Mouse (Mus musculus) heart, embryonic 15.5 days (tissue): Measurements from ENCODE around the gene Des. TPM values are rescaled to one million over a fixed set of nuclear protein-coding genes. Genes with fewer than 3 reads are reported as not detected.

Experiments used
- ATAC-seq: fragments of 200-750 bp; cut with Nextera tagmentation; replicated peaks from 2 replicates; pipeline ENCODE4 v1.8.0; 2017; ENCODE audit warnings: low read depth, moderate TSS enrichment; ENCODE audit not compliant: insufficient number of reproducible peaks, insufficient read depth, low FRiP score
- H3K27ac ChIP-seq: fragments of 300-500 bp; sonication (generic); 2 replicates; pipeline ENCODE4 v1.5.1; 2015; ENCODE audit warnings: mild to moderate bottlenecking, inconsistent platforms
- H3K27me3 ChIP-seq: fragments of 300-500 bp; sonication (generic); 2 replicates; pipeline ENCODE4 v1.6.1; 2015; ENCODE audit warnings: inconsistent platforms
- H3K36me3 ChIP-seq: fragments of 300-500 bp; sonication (generic); 2 replicates; pipeline ENCODE4 v1.6.1; 2015; ENCODE audit warnings: mild to moderate bottlenecking, inconsistent platforms
- H3K4me1 ChIP-seq: fragments of 300-500 bp; sonication (generic); replicated peaks from 2 replicates; pipeline ENCODE4 v1.6.1; 2015; ENCODE audit warnings: inconsistent platforms
- H3K4me2 ChIP-seq: fragments of 300-500 bp; sonication (generic); 2 replicates; pipeline ENCODE4 v1.6.1; 2015; ENCODE audit warnings: inconsistent platforms, mild to moderate bottlenecking, moderate library complexity
- H3K4me3 ChIP-seq: fragments of 300-500 bp; sonication (generic); 2 replicates; pipeline ENCODE4 v1.5.1; 2015; ENCODE audit warnings: mild to moderate bottlenecking, inconsistent platforms
- H3K9ac ChIP-seq: fragments of 300-500 bp; sonication (generic); 2 replicates; pipeline ENCODE4 v1.6.1; 2015; ENCODE audit warnings: mild to moderate bottlenecking, inconsistent platforms
- H3K9me3 ChIP-seq: fragments of 300-500 bp; sonication (generic); replicated peaks from 2 replicates; pipeline ENCODE4 v1.6.1; 2016; ENCODE audit warnings: inconsistent platforms
- WGBS: fragments of 180-500 bp; shearing (Covaris S2); methylation state at CpG from one replicate; pipeline ENCODE4 v1.1.7; 2015; ENCODE audit warnings: mixed read lengths; 5-methylcytosine and 5-hydroxymethylcytosine counted together
- polyA plus RNA-seq: library from polyadenylated mRNA; unstranded; fragments of >200 nt; fragmentation: Nextera tagmentation; extraction: Ambion mirVana; gene quantifications from 2 replicates; pipeline ENCODE4 v1.2.1, GENCODE M21; 2015

Des gene
- polyA plus RNA-seq, 1 experiment from 2014 or later: 419 TPM

- no peak overlapping the region for H3K4me2 ChIP-seq
- H3K9ac ChIP-seq: no peak overlapping the region
- WGBS: 32% methylated on average over 4 of the region's 4 CpGs
- H3K27ac ChIP-seq: no peak overlapping the region
- peaks cover 40% of the 10 kb centered on the region for H3K27me3 ChIP-seq
- H3K4me3 ChIP-seq: no peak overlapping the region
- no peaks in the 10 kb centered on the region for H3K9me3 ChIP-seq
- no peak for ATAC-seq
- peaks cover 76% of the 10 kb centered on the region for H3K4me1 ChIP-seq
- H3K36me3 ChIP-seq: peaks cover 12% of the 10 kb centered on the region; the same call in 1 of the 2 replicates
Observed at GRCm38 (mm10) chr1:75386149-75386548, 26.0 kb downstream of the Des start.

GRCm38 (mm10) chr1:75387469-75387928, 27.4 kb downstream of the Des start:
- Histone ChIP-seq H3K27me3 (peaks cover 37% of the 10 kb centered on the region), H3K36me3 (peaks cover 18% of the 10 kb centered on the region; the same call in 1 of the 2 replicates), H3K4me1 (peaks cover 73% of the 10 kb centered on the region), H3K27ac (no peak overlapping the region), H3K4me2 (peak overlapping the region; percentile 48), H3K4me3 (peak overlapping the region; percentile 24; the same call in 1 of the 2 replicates), H3K9ac (peak overlapping the region; percentile 39), H3K9me3 (no peaks in the 10 kb centered on the region)
- 29% methylated on average over 7 of the region's 7 CpGs for WGBS
- no peak for ATAC-seq

- WGBS: 17% methylated on average over 92 of the region's 94 CpGs
- H3K27ac ChIP-seq: no peak overlapping the region
- H3K36me3 ChIP-seq: peaks cover 18% of the 10 kb centered on the region; the same call in 1 of the 2 replicates
- H3K4me2 ChIP-seq: peak overlapping the region; percentile 48
- H3K27me3 ChIP-seq: peaks cover 37% of the 10 kb centered on the region
- H3K4me1 ChIP-seq: peaks cover 73% of the 10 kb centered on the region
- no peak for ATAC-seq
- peak overlapping the region; percentile 24 for H3K4me3 ChIP-seq
- H3K9ac ChIP-seq: peak overlapping the region; percentile 39
- no peaks in the 10 kb centered on the region for H3K9me3 ChIP-seq
Observed at GRCm38 (mm10) chr1:75387929-75388897, 28.1 kb downstream of the Des start.

GRCm38 (mm10) chr1:75388898-75389515, 28.9 kb downstream of the Des start:
- Histone ChIP-seq H3K4me1 (peaks cover 75% of the 10 kb centered on the region), H3K4me2 (peak overlapping the region; percentile 48)

DNA sequence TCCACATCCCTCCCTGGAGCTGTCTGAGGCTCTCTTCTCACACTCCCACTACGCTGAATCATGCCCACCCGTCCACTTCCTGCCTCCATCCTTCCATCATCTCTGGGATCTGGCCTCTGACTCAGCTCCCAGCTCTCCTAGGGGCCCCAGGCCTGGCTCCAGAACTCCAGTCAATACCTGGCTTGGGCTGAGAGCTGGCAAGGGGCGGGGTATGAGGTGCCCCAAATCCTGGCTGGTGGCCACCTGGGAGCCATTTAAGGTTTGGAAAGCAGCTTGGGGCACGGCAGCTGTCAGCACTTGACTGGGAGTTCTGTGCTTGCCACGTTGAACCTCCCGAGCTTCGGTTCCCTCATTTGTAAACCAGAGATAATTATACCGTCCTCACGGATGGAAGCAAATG, 33.0 kb downstream of the Des start:
- Histone ChIP-seq H3K9ac (0 out of 2 replicates have a peak overlapping the region, but pooled peaks have one; percentile 13), H3K9me3 (no peaks in the 10 kb centered on the region), H3K36me3 (peaks cover 24% of the 10 kb centered on the region; the same call in 1 of the 2 replicates), H3K4me1 (peaks cover 48% of the 10 kb centered on the region), H3K27me3 (peaks cover 17% of the 10 kb centered on the region; the same call in 1 of the 2 replicates), H3K4me3 (no peak overlapping the region), H3K4me2 (peak overlapping the region; percentile 24), H3K27ac (peak overlapping the region; percentile 96)
- 24% methylated on average over 9 of the region's 9 CpGs for WGBS
- ATAC-seq: peak; percentile 84

More at GRCm38 (mm10) chr1:75388898-75389515, 28.9 kb downstream of the Des start:
- H3K27me3 ChIP-seq: peaks cover 33% of the 10 kb centered on the region
- no peak overlapping the region for H3K4me3 ChIP-seq
- H3K9me3 ChIP-seq: no peaks in the 10 kb centered on the region
- H3K36me3 ChIP-seq: peaks cover 15% of the 10 kb centered on the region; the same call in 1 of the 2 replicates
- no peak overlapping the region for H3K27ac ChIP-seq
- no peak for ATAC-seq
- H3K9ac ChIP-seq: peak overlapping the region; percentile 39; the same call in 1 of the 2 replicates
- WGBS: 50% methylated on average over 23 of the region's 23 CpGs

GRCm38 (mm10) chr1:75393846-75394245, 33.7 kb downstream of the Des start:
- H3K4me1 ChIP-seq: peaks cover 48% of the 10 kb centered on the region
- H3K27me3 ChIP-seq: peaks cover 10% of the 10 kb centered on the region; the same call in 1 of the 2 replicates
- peak overlapping the region; percentile 96 for H3K27ac ChIP-seq
- peak overlapping the region; percentile 47 for H3K9ac ChIP-seq
- peaks cover 24% of the 10 kb centered on the region; the same call in 1 of the 2 replicates for H3K36me3 ChIP-seq
- ATAC-seq: no peak
- no peaks in the 10 kb centered on the region for H3K9me3 ChIP-seq
- no peak overlapping the region for H3K4me3 ChIP-seq
- 91% methylated on average over 3 of the region's 3 CpGs for WGBS
- peak overlapping the region; percentile 24 for H3K4me2 ChIP-seq

GRCm38 (mm10) chr1:75398761-75399402, 38.8 kb downstream of the Des start:
- H3K4me3 ChIP-seq: 0 out of 2 replicates have a peak overlapping the region, but pooled peaks have one; percentile 50
- no peaks in the 10 kb centered on the region for H3K9me3 ChIP-seq
- H3K27me3 ChIP-seq: no peaks in the 10 kb centered on the region
- H3K4me1 ChIP-seq: peaks cover 69% of the 10 kb centered on the region
- peak overlapping the region; percentile 63 for H3K4me2 ChIP-seq
- 7% methylated on average over 9 of the region's 9 CpGs for WGBS
- peak overlapping the region; percentile 68 for H3K9ac ChIP-seq
- peaks cover 28% of the 10 kb centered on the region; the same call in 1 of the 2 replicates for H3K36me3 ChIP-seq
- H3K27ac ChIP-seq: peak overlapping the region; percentile 100
- peak; percentile 76 for ATAC-seq

DNA sequence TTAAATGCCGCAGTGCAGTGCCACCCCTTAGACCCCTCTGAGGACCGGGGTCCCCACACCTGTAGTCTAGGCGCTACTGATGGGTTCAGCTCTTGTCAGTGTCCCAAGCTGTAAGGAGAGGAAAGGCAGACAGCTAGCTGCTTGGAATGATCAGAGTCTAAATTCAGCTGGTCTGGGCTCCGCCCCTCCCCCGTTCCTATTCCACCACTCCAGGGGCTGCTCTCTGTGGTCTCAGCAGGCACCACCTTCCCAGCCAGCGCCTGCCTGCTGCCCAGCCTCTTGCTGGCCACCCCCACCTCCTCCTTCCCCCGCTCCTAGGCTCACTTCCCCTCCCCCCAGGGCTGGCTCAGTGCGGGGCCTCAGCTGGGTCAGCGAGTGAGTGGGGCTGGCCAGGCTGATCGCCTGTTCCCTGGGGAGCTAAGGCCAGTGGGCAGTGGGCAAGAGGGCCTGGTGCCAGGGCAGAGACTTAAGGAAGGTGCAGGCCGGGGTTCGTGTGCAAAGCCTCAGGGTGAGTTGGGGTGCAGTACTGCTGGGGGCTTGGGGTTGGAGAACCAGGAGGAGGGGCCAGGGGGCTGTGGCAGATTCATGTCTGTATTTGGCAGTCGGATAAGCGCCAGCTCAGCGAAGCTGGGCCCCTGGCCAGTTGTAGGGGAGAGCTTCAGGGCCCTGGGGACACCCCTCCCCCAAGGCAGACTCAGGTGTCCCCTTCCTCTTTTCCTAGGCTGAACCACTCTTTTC, 39.8 kb downstream of the Des start:
- peak; percentile 90 for ATAC-seq
- Histone ChIP-seq H3K36me3 (peaks cover 33% of the 10 kb centered on the region; the same call in 1 of the 2 replicates), H3K9ac (peak overlapping the region; percentile 68), H3K4me2 (peak overlapping the region; percentile 63), H3K27ac (peak overlapping the region; percentile 100), H3K4me1 (peaks cover 62% of the 10 kb centered on the region), H3K9me3 (no peaks in the 10 kb centered on the region), H3K27me3 (no peaks in the 10 kb centered on the region), H3K4me3 (peak overlapping the region; percentile 50)
- WGBS: 6% methylated on average over 15 of the region's 15 CpGs

DNA sequence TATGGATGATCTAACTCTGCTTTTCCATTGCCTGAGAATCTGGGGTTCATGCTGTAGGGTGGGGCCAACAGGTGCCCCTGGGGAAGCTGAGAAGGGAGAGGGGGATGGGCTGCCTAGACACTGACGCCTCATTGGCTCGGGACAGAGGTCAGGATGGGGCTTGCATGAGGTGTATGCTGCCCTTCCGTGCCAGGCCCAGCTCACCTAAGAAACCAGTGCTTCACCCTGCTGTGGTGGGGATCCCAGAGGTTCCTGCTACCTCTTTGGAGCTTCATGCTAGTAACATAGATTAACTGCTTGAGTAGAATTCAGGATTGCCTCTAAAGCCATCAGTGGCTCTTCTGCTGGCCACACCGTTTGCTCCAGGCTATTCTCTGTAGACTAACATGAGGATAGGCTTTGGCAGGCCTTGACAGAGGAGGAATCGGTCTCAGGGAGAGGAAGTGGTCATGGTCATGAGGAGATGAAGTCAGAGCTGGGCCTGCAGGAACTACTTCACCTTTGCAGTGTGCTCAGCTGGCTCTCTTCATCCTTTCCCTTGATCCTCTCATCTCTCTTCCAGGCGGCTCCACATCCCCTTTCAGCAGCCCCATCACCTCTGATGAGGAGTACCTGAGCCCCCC, 40.5 kb downstream of the Des start:
- peaks cover 34% of the 10 kb centered on the region; the same call in 1 of the 2 replicates for H3K36me3 ChIP-seq
- ATAC-seq: peak; percentile 6; the same call in 1 of the 2 replicates
- no peaks in the 10 kb centered on the region for H3K27me3 ChIP-seq

GRCm38 (mm10) chr1:75405547-75405946, 45.4 kb downstream of the Des start:
- Histone ChIP-seq H3K27me3 (no peaks in the 10 kb centered on the region), H3K9me3 (no peaks in the 10 kb centered on the region), H3K27ac (0 out of 2 replicates have a peak overlapping the region, but pooled peaks have one; percentile 87), H3K4me3 (no peak overlapping the region), H3K9ac (no peak overlapping the region), H3K4me2 (no peak overlapping the region), H3K4me1 (peaks cover 65% of the 10 kb centered on the region), H3K36me3 (peaks cover 51% of the 10 kb centered on the region)
- WGBS: 77% methylated on average over 3 of the region's 3 CpGs
- no peak for ATAC-seq

More for the DNA sequence above, 40.5 kb downstream of the Des start:
- Histone ChIP-seq H3K9me3 (no peaks in the 10 kb centered on the region), H3K4me1 (peaks cover 58% of the 10 kb centered on the region), H3K9ac (peak overlapping the region; percentile 68), H3K4me2 (peak overlapping the region; percentile 63), H3K4me3 (peak overlapping the region; percentile 50), H3K27ac (peak overlapping the region; percentile 100)
- 30% methylated on average over 6 of the region's 6 CpGs for WGBS
